Mouse (Mus musculus) kidney, postnatal 36 days (tissue): Measurements from ENCODE around the gene Gm20388.

Experiments
- DNase-seq, 2 experiments: peaks; one replicate each; pipeline ENCODE4 v3.0.0; 2021 to 2022; ENCODE audit warnings: mixed read lengths in 2 of 2

Gm20388 gene

GRCm38 (mm10) chr8:120557170-120557965 lies 646.7 kb downstream of the Gm20388 start:
- no peak for DNase-seq

- DNase-seq = no peak
Observed at GRCm38 (mm10) chr8:120558162-120558561, 647.5 kb downstream of the Gm20388 start.

GRCm38 (mm10) chr8:120559654-120560053 lies 649.0 kb downstream of the Gm20388 start:
- DNase-seq = no peak

GRCm38 (mm10) chr8:120560535-120560934 lies 649.9 kb downstream of the Gm20388 start:
- DNase-seq = no peak

GRCm38 (mm10) chr8:120561539-120562435 lies 651.1 kb downstream of the Gm20388 start:
- DNase-seq = peak in 1 of 2 experiments; percentile 69

GRCm38 (mm10) chr8:120562680-120563347 lies 652.2 kb downstream of the Gm20388 start:
- DNase-seq = no peak

- no peak for DNase-seq
Observed at GRCm38 (mm10) chr8:120563348-120563724, 652.7 kb downstream of the Gm20388 start.

GRCm38 (mm10) chr8:120563851-120564837 lies 653.5 kb downstream of the Gm20388 start:
- DNase-seq = peak; percentile 95 to 96

- DNase-seq = no peak
Observed at GRCm38 (mm10) chr8:120565151-120565711, 654.6 kb downstream of the Gm20388 start.

GRCm38 (mm10) chr8:120566681-120567080 lies 656.0 kb downstream of the Gm20388 start:
- DNase-seq = no peak

GRCm38 (mm10) chr8:120567731-120568130 lies 657.1 kb downstream of the Gm20388 start:
- no peak for DNase-seq

- DNase-seq = no peak
Observed at GRCm38 (mm10) chr8:120568164-120568798, 657.6 kb downstream of the Gm20388 start.

- DNase-seq = no peak
Observed at GRCm38 (mm10) chr8:120569123-120569522, 658.5 kb downstream of the Gm20388 start.

GRCm38 (mm10) chr8:120569939-120570715 lies 659.5 kb downstream of the Gm20388 start:
- peak; percentile 62 to 88 for DNase-seq

GRCm38 (mm10) chr8:120571561-120571960 lies 660.9 kb downstream of the Gm20388 start:
- DNase-seq = no peak

- no peak for DNase-seq
Observed at GRCm38 (mm10) chr8:120572534-120572933, 661.9 kb downstream of the Gm20388 start.

GRCm38 (mm10) chr8:120573866-120574265 lies 663.2 kb downstream of the Gm20388 start:
- DNase-seq = no peak

- DNase-seq = peak; percentile 39 to 61
Observed at GRCm38 (mm10) chr8:120574941-120575340, 664.3 kb downstream of the Gm20388 start.

GRCm38 (mm10) chr8:120575801-120576200 lies 665.2 kb downstream of the Gm20388 start:
- DNase-seq = peak; percentile 86 to 88

- DNase-seq = no peak
Observed at GRCm38 (mm10) chr8:120577821-120578220, 667.2 kb downstream of the Gm20388 start.
